Mouse (Mus musculus) adrenal gland, adult (tissue): ENCODE results near the gene Tnr.
A peak's percentile ranks its signal among the peaks of the same experiment; 100 is the strongest.

ENCODE experiments used
- DNase-seq, 2 experiments: peaks; one replicate each; pipeline ENCODE4 v3.0.0; 2022 to 2023; ENCODE audit warnings: low spot score in 1 of 2; ENCODE audit not compliant: inconsistent age in 2 of 2

The Tnr gene

GRCm38 (mm10) chr1:159523578-159523977 lies at the start of gene Tnr:
TSS of gene Tnr (plus strand) at chr1:159523769.
- peak; percentile 27 to 77 for DNase-seq

GRCm38 (mm10) chr1:159489853-159490435 lies 33.6 kb upstream of the Tnr start:
- no peak for DNase-seq

- DNase-seq, result no peak
Measured at GRCm38 (mm10) chr1:159492536-159492935, 31.0 kb upstream of the Tnr start.

GRCm38 (mm10) chr1:159493720-159494499 lies 29.7 kb upstream of the Tnr start:
- DNase-seq, result no peak

GRCm38 (mm10) chr1:159498236-159498635 lies 25.3 kb upstream of the Tnr start:
- DNase-seq, result peak in 1 of 2 experiments; percentile 73

- no peak for DNase-seq
Measured at GRCm38 (mm10) chr1:159499806-159500460, 23.6 kb upstream of the Tnr start.

GRCm38 (mm10) chr1:159501911-159502310 lies 21.7 kb upstream of the Tnr start:
- DNase-seq, result no peak

GRCm38 (mm10) chr1:159510667-159511066 lies 12.9 kb upstream of the Tnr start:
- no peak for DNase-seq

- peak in 1 of 2 experiments; percentile 30 for DNase-seq
Measured at GRCm38 (mm10) chr1:159517647-159518046, 5.9 kb upstream of the Tnr start.

- no peak for DNase-seq
Measured at GRCm38 (mm10) chr1:159519206-159519605, 4.4 kb upstream of the Tnr start.

GRCm38 (mm10) chr1:159523069-159523468 lies 500 bp upstream of the Tnr start:
- DNase-seq, result no peak

GRCm38 (mm10) chr1:159524051-159524549 lies 531 bp downstream of the Tnr start:
- DNase-seq, result peak; percentile 58 to 88

GRCm38 (mm10) chr1:159532841-159533569 lies 9.4 kb downstream of the Tnr start:
- DNase-seq, result no peak

- no peak for DNase-seq
Measured at GRCm38 (mm10) chr1:159535582-159535981, 12.0 kb downstream of the Tnr start.

- DNase-seq, result peak; percentile 34 to 43
Measured at GRCm38 (mm10) chr1:159537541-159537940, 14.0 kb downstream of the Tnr start.

GRCm38 (mm10) chr1:159538076-159538475 lies 14.5 kb downstream of the Tnr start:
- DNase-seq, result no peak

- DNase-seq, result no peak
Measured at GRCm38 (mm10) chr1:159545470-159546145, 22.0 kb downstream of the Tnr start.

- no peak for DNase-seq
Measured at GRCm38 (mm10) chr1:159551036-159551435, 27.5 kb downstream of the Tnr start.

GRCm38 (mm10) chr1:159551591-159552442 lies 28.2 kb downstream of the Tnr start:
- DNase-seq, result no peak

- DNase-seq, result no peak
Measured at GRCm38 (mm10) chr1:159561616-159562015, 38.0 kb downstream of the Tnr start.
